Mouse (Mus musculus) liver, adult 2 months (tissue): ENCODE measurements around the gene Rnpc3. TPM values are rescaled to one million over a fixed set of nuclear protein-coding genes. Genes with fewer than 3 reads are reported as not detected.

ENCODE experiments used
- DNase-seq: peaks from one replicate; pipeline ENCODE4 v3.0.0-alpha.2; 2011; ENCODE audit warnings: low read depth, low spot score; ENCODE audit errors: extremely low read depth
- H3K27ac ChIP-seq: fragments of 200-500 bp; replicated peaks from 2 replicates; pipeline ENCODE4 v1.5.1; 2012; ENCODE audit warnings: low read depth, mild to moderate bottlenecking, control low read depth, inconsistent platforms, low read length; ENCODE audit not compliant: insufficient read depth
- H3K27me3 ChIP-seq: fragments of 200-500 bp; 2 replicates; pipeline ENCODE4 v1.6.1; 2012; ENCODE audit warnings: mild to moderate bottlenecking, moderate library complexity, low read length, inconsistent platforms; ENCODE audit not compliant: control insufficient read depth, insufficient read depth
- H3K36me3 ChIP-seq: fragments of 200-500 bp; 2 replicates; pipeline ENCODE4 v1.6.1; 2012; ENCODE audit warnings: low read length, inconsistent platforms; ENCODE audit not compliant: control insufficient read depth, insufficient read depth
- H3K4me1 ChIP-seq: fragments of 200-500 bp; 2 replicates; pipeline ENCODE4 v1.6.1; 2011; ENCODE audit warnings: low read length; ENCODE audit not compliant: control insufficient read depth, insufficient read depth
- H3K4me3 ChIP-seq: fragments of 200-500 bp; 2 replicates; pipeline ENCODE4 v1.5.1; 2011; ENCODE audit warnings: low read depth, mild to moderate bottlenecking, control low read depth, low read length, moderate library complexity; ENCODE audit not compliant: insufficient read depth
- H3K79me2 ChIP-seq: fragments of 200-500 bp; 2 replicates; pipeline ENCODE4 v1.6.1; 2012; ENCODE audit warnings: inconsistent platforms, mild to moderate bottlenecking, low read length, moderate library complexity; ENCODE audit not compliant: control insufficient read depth, insufficient read depth
- H3K9ac ChIP-seq: fragments of 200-500 bp; 2 replicates; pipeline ENCODE4 v1.6.1; 2012; ENCODE audit warnings: low read depth, mild to moderate bottlenecking, control low read depth, inconsistent platforms, low read length
- CTCF ChIP-seq: fragments of 200-500 bp; IDR thresholded peaks from 2 replicates; pipeline ENCODE4 v1.5.1; 2011; ENCODE audit warnings: low read depth, low read length, control low read depth
- POLR2A ChIP-seq: fragments of 200-500 bp; IDR thresholded peaks from 2 replicates; pipeline ENCODE4 v1.6.1; 2011; ENCODE audit warnings: low read length, control low read depth; ENCODE audit not compliant: insufficient read depth; ENCODE audit errors: extremely low read depth
- WGBS: fragments of 180-500 bp; shearing (Covaris S2); methylation state at CpG from one replicate; pipeline ENCODE4 v1.1.7; 2018; 5-methylcytosine and 5-hydroxymethylcytosine counted together
- polyA plus RNA-seq: library from polyadenylated mRNA; depleted of rRNA; stranded (reverse); fragments of >200 nt; gene quantifications from 2 replicates; pipeline ENCODE4 v1.2.3, GENCODE M21; 2012
- total RNA-seq: library from RNA; depleted of rRNA; stranded (reverse); fragments of >200 nt; gene quantifications from 2 replicates; pipeline ENCODE4 v1.2.3, GENCODE M21; 2014

Gene Rnpc3
- total and polyA plus RNA-seq, 2 experiments, result 4.9 to 18.3 TPM

DNA sequence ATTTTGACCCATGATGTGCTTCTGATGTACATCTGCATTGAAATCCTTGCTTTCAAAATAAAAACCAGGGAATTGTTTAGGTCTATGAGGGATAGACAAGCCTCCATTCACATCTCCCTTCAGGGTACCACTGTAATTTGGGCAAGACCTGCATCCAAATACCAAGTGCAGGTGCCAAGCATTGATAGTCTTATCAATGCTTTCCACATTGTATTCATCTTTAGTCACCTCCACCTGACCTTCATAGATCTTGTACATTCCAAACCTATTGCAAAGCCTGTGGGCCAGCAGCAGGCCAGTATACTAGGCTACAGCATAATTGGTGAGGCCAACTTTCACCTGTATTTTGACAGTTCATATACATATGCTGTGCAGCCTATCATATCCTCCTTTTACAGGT, 1.7 kb upstream of the Rnpc3 start:
- H3K9ac ChIP-seq, result no peak overlapping the region
- no peaks in the 10 kb centered on the region for H3K27me3 ChIP-seq
- no peak overlapping the region for H3K27ac ChIP-seq
- TF ChIP-seq CTCF, result no peak
- no peak for TF ChIP-seq POLR2A
- H3K36me3 ChIP-seq, result peaks cover 2% of the 10 kb centered on the region; the same call in 1 of the 2 replicates
- H3K79me2 ChIP-seq, result no peaks in the 10 kb centered on the region
- peaks cover 7% of the 10 kb centered on the region; the same call in 1 of the 2 replicates for H3K4me1 ChIP-seq
- no peak for DNase-seq
- no peak overlapping the region for H3K4me3 ChIP-seq

DNA sequence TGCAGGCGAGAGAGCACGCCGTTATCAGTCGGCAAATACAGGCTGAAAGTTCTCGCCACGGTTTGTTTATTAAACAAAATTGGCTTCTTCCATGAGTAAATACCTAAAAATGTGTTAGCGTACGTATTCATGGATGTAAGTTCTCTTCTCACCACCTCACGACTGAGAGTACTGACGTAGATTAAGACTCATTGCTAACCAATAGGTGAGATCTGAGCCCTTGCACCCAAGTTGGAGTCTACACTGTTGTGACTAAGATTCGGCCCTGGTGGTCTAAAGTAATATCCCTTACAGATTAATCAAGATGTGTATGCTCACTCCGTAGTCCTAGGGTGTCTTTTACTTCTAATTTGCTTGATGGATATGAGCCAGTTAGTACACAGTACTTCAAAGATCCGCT, 615 bp upstream of the Rnpc3 start:
- peak overlapping the region; percentile 76 for H3K27ac ChIP-seq
- TF ChIP-seq CTCF (no peak), POLR2A (no peak)
- peaks cover 7% of the 10 kb centered on the region; the same call in 1 of the 2 replicates for H3K4me1 ChIP-seq
- peak overlapping the region; percentile 91 for H3K4me3 ChIP-seq
- peak overlapping the region; percentile 80 for H3K9ac ChIP-seq
- 1% methylated on average over 13 of the region's 13 CpGs for WGBS
- H3K79me2 ChIP-seq, result 0 out of 2 replicates have a peak, but pooled peaks cover 4% of the 10 kb centered on the region
- H3K36me3 ChIP-seq, result peaks cover 6% of the 10 kb centered on the region; the same call in 1 of the 2 replicates
- no peaks in the 10 kb centered on the region for H3K27me3 ChIP-seq
- peak; percentile 60 for DNase-seq

DNA sequence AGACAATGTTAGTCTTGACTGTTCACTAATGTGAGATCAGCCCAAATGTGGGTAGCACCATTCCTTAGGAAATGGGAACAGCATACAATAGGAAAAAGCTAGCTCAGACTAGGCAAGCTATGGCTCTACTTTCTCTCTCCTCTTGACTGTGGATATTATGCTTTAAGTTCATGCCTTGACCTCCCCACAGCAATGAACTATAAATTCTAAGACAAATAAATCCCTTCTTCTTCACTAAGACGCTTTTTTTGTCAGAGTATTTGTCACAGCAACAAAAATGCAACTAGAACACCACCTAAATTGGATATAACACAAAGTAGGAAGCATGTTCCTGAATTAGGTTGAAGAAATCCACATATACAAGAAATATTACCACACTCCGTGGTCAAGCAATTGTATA, 23.4 kb downstream of the Rnpc3 start, which contains the start of gene Amy1:
Gene Amy1 (minus strand): TSS at position 101 of the 400 bp plus-strand sequence.
- H3K4me1 ChIP-seq, result no peaks in the 10 kb centered on the region
- H3K79me2 ChIP-seq, result no peaks in the 10 kb centered on the region
- no peak within 1 kb of the TSS for H3K27ac ChIP-seq
- TF ChIP-seq CTCF, result no peak
- TF ChIP-seq POLR2A, result no peak
- H3K9ac ChIP-seq, result no peak within 1 kb of the TSS
- 94% methylated on average over 2 of the region's 2 CpGs for WGBS
- DNase-seq, result no peak
- H3K27me3 ChIP-seq, result no peaks in the 10 kb centered on the region
- no peak within 1 kb of the TSS for H3K4me3 ChIP-seq
- H3K36me3 ChIP-seq, result peaks cover 21% of the 10 kb centered on the region

DNA sequence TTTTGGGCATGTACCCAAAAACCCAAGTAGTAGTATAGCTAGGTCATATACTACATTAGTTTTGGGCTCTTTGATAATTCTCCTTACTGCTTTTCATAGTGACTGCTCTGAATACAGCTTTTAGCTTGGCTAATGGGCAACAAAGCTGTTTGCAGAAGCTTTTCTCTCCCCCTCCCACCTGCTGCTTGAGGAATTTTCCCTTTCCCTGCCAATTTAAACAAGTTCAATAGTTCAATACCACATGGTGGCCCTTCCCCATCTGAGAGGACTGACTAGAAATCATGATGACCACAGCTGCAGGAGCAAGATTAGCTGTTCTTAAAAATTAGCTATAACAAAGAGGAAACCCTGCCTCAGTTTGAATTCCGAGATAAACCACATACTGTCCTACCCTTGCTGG, 39.1 kb downstream of the Rnpc3 start:
- Histone ChIP-seq H3K4me1 (peaks cover 3% of the 10 kb centered on the region), H3K4me3 (no peak overlapping the region), H3K27ac (no peak overlapping the region), H3K27me3 (no peaks in the 10 kb centered on the region), H3K79me2 (no peaks in the 10 kb centered on the region), H3K9ac (no peak overlapping the region), H3K36me3 (peaks cover 2% of the 10 kb centered on the region; the same call in 1 of the 2 replicates)
- WGBS, result 53% methylated on average over 1 of the region's 1 CpGs
- peak; percentile 86 for DNase-seq
- TF ChIP-seq CTCF (no peak), POLR2A (no peak)

DNA sequence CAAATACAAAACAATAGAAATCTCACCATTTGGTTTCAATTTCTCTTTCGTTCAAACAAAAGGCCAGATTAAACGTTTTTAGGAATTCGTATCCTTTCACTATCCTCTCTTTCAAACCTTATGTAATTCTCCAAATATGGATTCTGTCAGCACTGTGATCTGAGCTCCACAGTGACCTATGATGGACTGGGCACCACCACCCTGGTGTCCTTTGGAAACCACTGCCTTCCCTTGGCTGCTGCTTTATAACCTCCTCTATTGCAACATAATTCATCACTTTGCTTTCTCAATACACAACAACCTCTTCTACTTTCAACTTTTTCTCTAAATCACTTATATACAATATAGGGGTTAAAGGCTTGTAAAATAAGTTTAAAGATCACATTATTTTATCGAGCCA, 55.4 kb downstream of the Rnpc3 start:
- TF ChIP-seq POLR2A, result no peak
- no peak for TF ChIP-seq CTCF
- WGBS, result 21% methylated on average over 4 of the region's 4 CpGs
- H3K4me3 ChIP-seq, result peak overlapping the region; percentile 22; the same call in 1 of the 2 replicates
- no peaks in the 10 kb centered on the region for H3K79me2 ChIP-seq
- no peak overlapping the region for H3K9ac ChIP-seq
- peak; percentile 96 for DNase-seq
- no peaks in the 10 kb centered on the region for H3K27me3 ChIP-seq
- peaks cover 2% of the 10 kb centered on the region; the same call in 1 of the 2 replicates for H3K4me1 ChIP-seq
- H3K36me3 ChIP-seq, result peaks cover 2% of the 10 kb centered on the region; the same call in 1 of the 2 replicates
- no peak overlapping the region for H3K27ac ChIP-seq

DNA sequence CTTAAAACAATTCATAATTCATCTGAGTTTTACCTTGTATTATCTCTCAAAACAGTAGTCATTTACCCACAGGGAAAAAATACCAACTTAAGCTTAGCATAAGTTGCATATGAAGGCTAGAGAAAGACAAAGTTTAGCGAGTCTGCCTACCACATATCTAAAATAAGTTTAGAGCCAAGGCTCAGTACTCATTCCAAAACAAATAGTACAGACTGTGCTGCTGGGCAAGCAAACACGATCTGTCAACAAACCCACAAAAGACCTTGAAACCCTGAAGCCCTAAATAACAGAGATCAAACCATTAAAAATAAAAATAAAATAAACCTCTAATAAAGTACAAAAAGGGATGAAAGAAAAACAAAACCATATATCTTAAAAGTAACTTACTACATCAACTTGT, 55.8 kb downstream of the Rnpc3 start:
- DNase-seq, result peak; percentile 96
- H3K4me3 ChIP-seq, result peak overlapping the region; percentile 64; the same call in 1 of the 2 replicates
- H3K27ac ChIP-seq, result no peak overlapping the region
- H3K27me3 ChIP-seq, result no peaks in the 10 kb centered on the region
- no peaks in the 10 kb centered on the region for H3K79me2 ChIP-seq
- H3K36me3 ChIP-seq, result peaks cover 5% of the 10 kb centered on the region; the same call in 1 of the 2 replicates
- WGBS, result 21% methylated on average over 2 of the region's 2 CpGs
- no peak overlapping the region for H3K9ac ChIP-seq
- peaks cover 2% of the 10 kb centered on the region; the same call in 1 of the 2 replicates for H3K4me1 ChIP-seq
- TF ChIP-seq POLR2A, result no peak
- TF ChIP-seq CTCF, result no peak
